Mouse (Mus musculus): ENCODE measurements around the gene Sh3tc1. TPM values are rescaled to one million over a fixed set of nuclear protein-coding genes. Genes with fewer than 3 reads are reported as not detected.

The Sh3tc1 gene
- polyA plus RNA-seq, 1 experiment from 2014 or later = 4.3 TPM

GRCm38 (mm10) chr5:35758081-35759053 is 18.6 kb upstream of the Sh3tc1 start:
- ATAC-seq (ENCODE audit: insufficient read depth, low FRiP score, low TSS enrichment) (peak; percentile 25), DNase-seq (ENCODE audit: low spot score) (no peak)
- Histone ChIP-seq H3K4me2 (ENCODE audit: low read depth) (peak overlapping the region; percentile 84), H3K27ac (ENCODE audit: low read depth, low read length) (no peak overlapping the region), H3K4me3 (ENCODE audit: low read depth, low read length) (peak overlapping the region; percentile 47), H3K36me3 (ENCODE audit: control insufficient read depth, insufficient read depth, low read length) (no peaks in the 10 kb centered on the region), H3K9ac (ENCODE audit: low read length) (peak overlapping the region; percentile 32; the same call in 1 of the 2 replicates), H3K27me3 (ENCODE audit: control insufficient read depth, insufficient read depth, low read length) (peaks cover 25% of the 10 kb centered on the region), H3K4me1 (ENCODE audit: control insufficient read depth, insufficient read depth, low read length) (peaks cover 4% of the 10 kb centered on the region; the same call in 1 of the 2 replicates), H3K9me3 (ENCODE audit: control insufficient read depth, low read length) (no peaks in the 10 kb centered on the region)
- 2% methylated on average over 40 of the region's 40 CpGs for WGBS

DNA sequence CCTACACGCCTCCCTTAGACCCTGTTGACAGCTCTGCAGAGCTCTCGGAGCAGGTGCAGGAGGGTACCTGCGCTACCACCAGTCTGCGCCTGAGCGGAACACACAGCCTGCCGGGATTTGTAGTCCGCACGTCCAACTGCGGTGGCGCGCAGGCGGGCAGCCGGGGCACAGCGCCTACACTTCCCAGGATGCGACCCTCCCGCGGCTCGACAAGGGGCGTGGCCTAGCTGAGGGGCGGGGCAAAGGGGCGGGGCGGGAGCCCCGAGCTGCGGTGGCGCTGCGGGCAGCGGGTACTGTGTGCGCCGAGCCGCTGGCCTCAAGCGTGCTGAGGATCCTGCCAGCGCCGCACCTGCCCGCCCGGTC is 17.8 kb upstream of the Sh3tc1 start, which contains the start of gene Ablim2:
Gene Ablim2 (plus strand): TSS at position 242 of the 363 bp plus-strand sequence.
- 0% methylated on average over 35 of the region's 35 CpGs for WGBS

DNA sequence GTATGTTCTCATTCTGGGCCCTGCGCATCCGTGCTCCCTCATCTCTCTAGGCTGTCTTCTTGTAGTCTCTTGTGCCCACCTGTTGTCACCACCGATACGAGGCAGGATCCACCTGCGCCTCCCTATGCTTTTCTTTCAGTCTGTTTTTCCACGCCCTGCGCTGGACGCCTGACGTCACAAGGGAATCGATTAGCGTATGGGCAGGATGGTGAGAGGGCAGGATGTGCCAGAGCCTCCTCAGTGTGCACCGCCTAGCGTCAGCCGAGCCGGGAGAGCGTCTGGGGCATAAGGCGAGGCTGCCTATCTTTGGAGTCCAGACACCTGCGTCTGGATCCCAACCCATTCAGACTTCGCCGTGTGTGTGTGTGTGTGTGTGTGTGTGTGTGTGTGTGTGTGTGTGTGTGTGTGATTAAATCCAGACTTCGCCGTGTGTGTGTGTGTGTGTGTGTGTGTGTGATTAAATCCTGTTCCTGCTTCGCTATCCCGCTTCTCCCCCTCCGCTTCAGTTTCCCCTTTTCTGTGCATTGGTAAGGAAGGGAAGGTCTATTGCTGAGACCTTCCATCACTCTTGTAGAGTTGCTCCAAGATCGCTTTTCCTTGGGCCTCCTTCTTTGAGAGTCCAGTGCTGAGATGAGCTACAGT is 17.3 kb upstream of the Sh3tc1 start:
- DNase-seq (ENCODE audit: low spot score) (peak; percentile 26), ATAC-seq (ENCODE audit: insufficient read depth, low FRiP score, low TSS enrichment) (peak; percentile 39)
- Histone ChIP-seq H3K27ac (ENCODE audit: low read depth, low read length) (no peak overlapping the region), H3K4me3 (ENCODE audit: low read depth, low read length) (peak overlapping the region; percentile 47), H3K4me2 (ENCODE audit: low read depth) (peak overlapping the region; percentile 84), H3K9me3 (ENCODE audit: control insufficient read depth, low read length) (no peaks in the 10 kb centered on the region), H3K36me3 (ENCODE audit: control insufficient read depth, insufficient read depth, low read length) (no peaks in the 10 kb centered on the region), H3K9ac (ENCODE audit: low read length) (no peak overlapping the region), H3K4me1 (ENCODE audit: control insufficient read depth, insufficient read depth, low read length) (peaks cover 4% of the 10 kb centered on the region; the same call in 1 of the 2 replicates), H3K27me3 (ENCODE audit: control insufficient read depth, insufficient read depth, low read length) (peaks cover 25% of the 10 kb centered on the region)
- 10% methylated on average over 26 of the region's 26 CpGs for WGBS

More for the DNA sequence above, 17.8 kb upstream of the Sh3tc1 start, which contains the start of gene Ablim2:
- peak within 1 kb of the TSS; percentile 47 for H3K4me3 ChIP-seq (ENCODE audit: low read depth, low read length)
- peaks cover 25% of the 10 kb centered on the region for H3K27me3 ChIP-seq (ENCODE audit: control insufficient read depth, insufficient read depth, low read length)
- peak; percentile 94 for ATAC-seq (ENCODE audit: insufficient read depth, low FRiP score, low TSS enrichment)
- H3K27ac ChIP-seq (ENCODE audit: low read depth, low read length) = no peak within 1 kb of the TSS
- H3K4me2 ChIP-seq (ENCODE audit: low read depth) = peak within 1 kb of the TSS; percentile 84
- H3K9ac ChIP-seq (ENCODE audit: low read length) = peak within 1 kb of the TSS; percentile 32; the same call in 1 of the 2 replicates
- no peaks in the 10 kb centered on the region for H3K36me3 ChIP-seq (ENCODE audit: control insufficient read depth, insufficient read depth, low read length)
- H3K4me1 ChIP-seq (ENCODE audit: control insufficient read depth, insufficient read depth, low read length) = peaks cover 4% of the 10 kb centered on the region; the same call in 1 of the 2 replicates
- peak; percentile 96 for DNase-seq (ENCODE audit: low spot score)
- no peaks in the 10 kb centered on the region for H3K9me3 ChIP-seq (ENCODE audit: control insufficient read depth, low read length)

- no peak for ATAC-seq (ENCODE audit: insufficient read depth, low FRiP score, low TSS enrichment)
- DNase-seq (ENCODE audit: low spot score) = no peak
- peaks cover 4% of the 10 kb centered on the region; the same call in 1 of the 2 replicates for H3K4me1 ChIP-seq (ENCODE audit: control insufficient read depth, insufficient read depth, low read length)
- H3K4me3 ChIP-seq (ENCODE audit: low read depth, low read length) = no peak overlapping the region
- no peaks in the 10 kb centered on the region for H3K9me3 ChIP-seq (ENCODE audit: control insufficient read depth, low read length)
- H3K9ac ChIP-seq (ENCODE audit: low read length) = no peak overlapping the region
- WGBS = 76% methylated on average over 4 of the region's 4 CpGs
- H3K27me3 ChIP-seq (ENCODE audit: control insufficient read depth, insufficient read depth, low read length) = peaks cover 25% of the 10 kb centered on the region
- no peak overlapping the region for H3K27ac ChIP-seq (ENCODE audit: low read depth, low read length)
- H3K4me2 ChIP-seq (ENCODE audit: low read depth) = no peak overlapping the region
- H3K36me3 ChIP-seq (ENCODE audit: control insufficient read depth, insufficient read depth, low read length) = no peaks in the 10 kb centered on the region
Measured at GRCm38 (mm10) chr5:35756020-35756419, 16.2 kb upstream of the Sh3tc1 start.

- no peak for ATAC-seq (ENCODE audit: insufficient read depth, low FRiP score, low TSS enrichment)
- no peak overlapping the region for H3K27ac ChIP-seq (ENCODE audit: low read depth, low read length)
- H3K9me3 ChIP-seq (ENCODE audit: control insufficient read depth, low read length) = no peaks in the 10 kb centered on the region
- no peak overlapping the region for H3K4me3 ChIP-seq (ENCODE audit: low read depth, low read length)
- H3K9ac ChIP-seq (ENCODE audit: low read length) = no peak overlapping the region
- H3K4me1 ChIP-seq (ENCODE audit: control insufficient read depth, insufficient read depth, low read length) = peaks cover 4% of the 10 kb centered on the region; the same call in 1 of the 2 replicates
- no peak overlapping the region for H3K4me2 ChIP-seq (ENCODE audit: low read depth)
- DNase-seq (ENCODE audit: low spot score) = peak; percentile 74
- no peaks in the 10 kb centered on the region for H3K36me3 ChIP-seq (ENCODE audit: control insufficient read depth, insufficient read depth, low read length)
- H3K27me3 ChIP-seq (ENCODE audit: control insufficient read depth, insufficient read depth, low read length) = peaks cover 25% of the 10 kb centered on the region
- 21% methylated on average over 5 of the region's 5 CpGs for WGBS
Measured at GRCm38 (mm10) chr5:35755131-35755733, 15.4 kb upstream of the Sh3tc1 start.

GRCm38 (mm10) chr5:35751016-35751415 is 11.2 kb upstream of the Sh3tc1 start:
- 84% methylated on average over 7 of the region's 7 CpGs for WGBS
- Histone ChIP-seq H3K36me3 (ENCODE audit: control insufficient read depth, insufficient read depth, low read length) (no peaks in the 10 kb centered on the region), H3K4me2 (ENCODE audit: low read depth) (no peak overlapping the region), H3K27ac (ENCODE audit: low read depth, low read length) (no peak overlapping the region), H3K9me3 (ENCODE audit: control insufficient read depth, low read length) (no peaks in the 10 kb centered on the region), H3K9ac (ENCODE audit: low read length) (no peak overlapping the region), H3K4me3 (ENCODE audit: low read depth, low read length) (no peak overlapping the region), H3K27me3 (ENCODE audit: control insufficient read depth, insufficient read depth, low read length) (no peaks in the 10 kb centered on the region), H3K4me1 (ENCODE audit: control insufficient read depth, insufficient read depth, low read length) (no peaks in the 10 kb centered on the region)
- DNase-seq (ENCODE audit: low spot score) = no peak
- ATAC-seq (ENCODE audit: insufficient read depth, low FRiP score, low TSS enrichment) = no peak

GRCm38 (mm10) chr5:35750026-35750425 is 10.2 kb upstream of the Sh3tc1 start:
- ATAC-seq (ENCODE audit: insufficient read depth, low FRiP score, low TSS enrichment) (no peak), DNase-seq (ENCODE audit: low spot score) (no peak)
- H3K9me3 ChIP-seq (ENCODE audit: control insufficient read depth, low read length) = no peaks in the 10 kb centered on the region
- no peak overlapping the region for H3K4me3 ChIP-seq (ENCODE audit: low read depth, low read length)
- no peaks in the 10 kb centered on the region for H3K36me3 ChIP-seq (ENCODE audit: control insufficient read depth, insufficient read depth, low read length)
- no peaks in the 10 kb centered on the region for H3K27me3 ChIP-seq (ENCODE audit: control insufficient read depth, insufficient read depth, low read length)
- no peaks in the 10 kb centered on the region for H3K4me1 ChIP-seq (ENCODE audit: control insufficient read depth, insufficient read depth, low read length)
- 90% methylated on average over 1 of the region's 1 CpGs for WGBS
- H3K27ac ChIP-seq (ENCODE audit: low read depth, low read length) = no peak overlapping the region
- no peak overlapping the region for H3K4me2 ChIP-seq (ENCODE audit: low read depth)
- no peak overlapping the region for H3K9ac ChIP-seq (ENCODE audit: low read length)

- DNase-seq (ENCODE audit: low spot score) (no peak), ATAC-seq (ENCODE audit: insufficient read depth, low FRiP score, low TSS enrichment) (no peak)
- no peaks in the 10 kb centered on the region for H3K27me3 ChIP-seq (ENCODE audit: control insufficient read depth, insufficient read depth, low read length)
- H3K9ac ChIP-seq (ENCODE audit: low read length) = no peak overlapping the region
- no peak overlapping the region for H3K27ac ChIP-seq (ENCODE audit: low read depth, low read length)
- WGBS = 63% methylated on average over 3 of the region's 3 CpGs
- H3K9me3 ChIP-seq (ENCODE audit: control insufficient read depth, low read length) = no peaks in the 10 kb centered on the region
- H3K4me1 ChIP-seq (ENCODE audit: control insufficient read depth, insufficient read depth, low read length) = no peaks in the 10 kb centered on the region
- H3K4me3 ChIP-seq (ENCODE audit: low read depth, low read length) = no peak overlapping the region
- H3K36me3 ChIP-seq (ENCODE audit: control insufficient read depth, insufficient read depth, low read length) = no peaks in the 10 kb centered on the region
- H3K4me2 ChIP-seq (ENCODE audit: low read depth) = no peak overlapping the region
Measured at GRCm38 (mm10) chr5:35749416-35749815, 9.6 kb upstream of the Sh3tc1 start.

All from neural tube, embryonic 11.5 days (tissue).